Mouse (Mus musculus) forebrain, embryonic 15.5 days (tissue): Measurements from ENCODE around the gene Aif1. TPM values are rescaled to one million over a fixed set of nuclear protein-coding genes. Genes with fewer than 3 reads are reported as not detected.
A peak's percentile ranks its signal among the peaks of the same experiment; 100 is the strongest.

Experiments used
- ATAC-seq: fragments of 200-750 bp; cut with Nextera tagmentation; replicated peaks from 2 replicates; pipeline ENCODE4 v1.8.0; 2017; ENCODE audit warnings: mild to moderate bottlenecking, moderate TSS enrichment, moderate library complexity
- H3K27ac ChIP-seq: fragments of 300-500 bp; sonication (generic); replicated peaks from 2 replicates; pipeline ENCODE4 v1.5.1; 2015; ENCODE audit warnings: mild to moderate bottlenecking, inconsistent platforms
- H3K27me3 ChIP-seq: fragments of 300-500 bp; sonication (generic); 2 replicates; pipeline ENCODE4 v1.6.1; 2015; ENCODE audit warnings: inconsistent platforms
- H3K36me3 ChIP-seq: fragments of 300-500 bp; sonication (generic); 2 replicates; pipeline ENCODE4 v1.6.1; 2015; ENCODE audit warnings: mild to moderate bottlenecking, inconsistent platforms
- H3K4me1 ChIP-seq: fragments of 300-500 bp; sonication (generic); 2 replicates; pipeline ENCODE4 v1.6.1; 2015; ENCODE audit warnings: inconsistent platforms
- H3K4me2 ChIP-seq: fragments of 300-500 bp; sonication (generic); replicated peaks from 2 replicates; pipeline ENCODE4 v1.6.1; 2015; ENCODE audit warnings: mild to moderate bottlenecking, inconsistent platforms
- H3K4me3 ChIP-seq: fragments of 300-500 bp; sonication (generic); 2 replicates; pipeline ENCODE4 v1.5.1; 2015; ENCODE audit warnings: mild to moderate bottlenecking, inconsistent platforms
- H3K9ac ChIP-seq: fragments of 300-500 bp; sonication (generic); replicated peaks from 2 replicates; pipeline ENCODE4 v1.6.1; 2015; ENCODE audit warnings: mild to moderate bottlenecking, inconsistent platforms
- H3K9me3 ChIP-seq: fragments of 300-500 bp; sonication (generic); 2 replicates; pipeline ENCODE4 v1.6.1; 2016; ENCODE audit warnings: inconsistent platforms
- WGBS: fragments of 180-500 bp; shearing (Covaris S2); methylation state at CpG from one replicate; pipeline ENCODE4 v1.1.7; 2015; ENCODE audit warnings: mixed read lengths; 5-methylcytosine and 5-hydroxymethylcytosine counted together
- polyA plus RNA-seq: library from polyadenylated mRNA; unstranded; fragments of >200 nt; fragmentation: Nextera tagmentation; extraction: Ambion mirVana; gene quantifications from 2 replicates; pipeline ENCODE4 v1.2.1, GENCODE M21; 2015

Gene Aif1
- polyA plus RNA-seq, 1 experiment from 2014 or later, result 5.7 TPM

DNA sequence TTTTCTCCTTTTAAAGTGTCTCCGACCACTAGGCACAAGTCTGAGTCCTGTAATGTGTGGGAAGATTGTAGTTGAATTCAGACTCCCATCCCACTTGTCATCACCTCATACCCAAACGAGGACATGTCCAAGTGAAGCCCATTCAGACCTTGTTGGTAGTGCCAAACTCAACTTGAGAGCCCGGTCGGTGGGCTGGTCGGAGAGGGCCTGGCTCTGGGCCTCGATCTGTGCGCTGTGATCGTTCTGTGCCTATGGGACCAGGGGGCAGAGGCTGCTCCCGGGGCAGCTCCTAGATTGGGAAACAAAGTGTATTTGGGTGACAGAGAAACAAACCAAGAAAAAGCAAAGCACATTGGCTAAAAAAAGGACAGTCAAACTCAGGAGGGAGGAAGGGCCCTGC, 22.8 kb downstream of the Aif1 start:
- Histone ChIP-seq H3K4me3 (no peak overlapping the region), H3K9ac (no peak overlapping the region), H3K36me3 (peaks cover 97% of the 10 kb centered on the region), H3K4me1 (no peaks in the 10 kb centered on the region), H3K4me2 (no peak overlapping the region), H3K27me3 (no peaks in the 10 kb centered on the region), H3K9me3 (no peaks in the 10 kb centered on the region), H3K27ac (no peak overlapping the region)
- ATAC-seq, result no peak
- WGBS, result 91% methylated on average over 9 of the region's 9 CpGs

GRCm38 (mm10) chr17:35152121-35152520, 23.7 kb downstream of the Aif1 start:
- 92% methylated on average over 4 of the region's 4 CpGs for WGBS
- Histone ChIP-seq H3K4me2 (no peak overlapping the region), H3K4me3 (no peak overlapping the region)

GRCm38 (mm10) chr17:35147922-35148639, 27.8 kb downstream of the Aif1 start:
- ATAC-seq, result no peak
- Histone ChIP-seq H3K27me3 (no peaks in the 10 kb centered on the region), H3K4me3 (no peak overlapping the region), H3K9me3 (no peaks in the 10 kb centered on the region), H3K4me2 (no peak overlapping the region), H3K9ac (no peak overlapping the region), H3K4me1 (no peaks in the 10 kb centered on the region), H3K36me3 (peaks cover 96% of the 10 kb centered on the region), H3K27ac (peak overlapping the region; percentile 14; the same call in 1 of the 2 replicates)
- 60% methylated on average over 5 of the region's 5 CpGs for WGBS

More at GRCm38 (mm10) chr17:35152121-35152520, 23.7 kb downstream of the Aif1 start:
- Histone ChIP-seq H3K4me1 (no peaks in the 10 kb centered on the region), H3K36me3 (peaks cover 96% of the 10 kb centered on the region), H3K27ac (no peak overlapping the region), H3K9me3 (no peaks in the 10 kb centered on the region), H3K9ac (no peak overlapping the region), H3K27me3 (no peaks in the 10 kb centered on the region)
- no peak for ATAC-seq

DNA sequence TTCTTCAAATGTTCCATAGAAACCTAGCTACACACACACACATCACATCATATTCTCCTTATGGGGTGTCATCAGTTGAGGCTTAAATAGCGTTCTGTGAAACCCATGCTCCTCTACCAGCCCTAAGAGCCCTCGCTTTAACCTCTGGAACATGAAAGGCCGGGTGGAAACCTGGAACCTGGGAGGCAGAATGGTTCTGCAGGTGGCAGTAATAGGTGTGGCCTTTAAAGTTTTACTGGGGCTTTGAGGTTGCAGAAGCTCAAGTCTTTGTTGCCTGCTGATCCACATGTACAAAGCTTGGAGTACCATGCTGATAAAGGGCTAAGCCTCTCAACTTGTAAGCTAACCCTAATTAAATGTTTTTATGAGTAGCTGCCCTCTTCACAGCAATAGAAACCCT, 28.5 kb downstream of the Aif1 start:
- Histone ChIP-seq H3K9me3 (no peaks in the 10 kb centered on the region), H3K9ac (no peak overlapping the region), H3K4me3 (no peak overlapping the region), H3K36me3 (peaks cover 96% of the 10 kb centered on the region), H3K27ac (peak overlapping the region; percentile 0; the same call in 1 of the 2 replicates), H3K27me3 (no peaks in the 10 kb centered on the region), H3K4me1 (no peaks in the 10 kb centered on the region), H3K4me2 (no peak overlapping the region)
- 63% methylated on average over 3 of the region's 3 CpGs for WGBS
- ATAC-seq, result no peak

DNA sequence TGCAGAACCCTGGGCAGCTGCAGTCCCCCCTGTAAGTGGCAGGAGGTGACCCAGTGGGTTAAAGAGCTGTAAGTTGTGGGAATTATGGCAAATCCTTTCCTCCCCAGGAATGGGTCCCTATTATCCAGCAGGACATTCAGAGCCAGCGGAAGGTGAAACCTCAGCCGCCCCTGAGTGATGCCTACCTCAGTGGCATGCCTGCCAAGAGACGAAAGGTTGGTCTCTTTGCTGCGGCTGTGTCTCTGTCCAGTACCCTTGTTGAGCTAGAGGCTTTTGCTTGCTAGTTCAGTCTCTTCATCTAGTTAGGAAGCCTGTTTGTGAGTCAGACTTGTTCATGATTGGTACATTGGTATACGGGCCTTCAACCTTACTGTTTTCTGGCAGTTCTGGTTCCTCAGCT, 29.7 kb downstream of the Aif1 start:
- no peak overlapping the region for H3K4me3 ChIP-seq
- H3K27ac ChIP-seq, result no peak overlapping the region
- 85% methylated on average over 5 of the region's 5 CpGs for WGBS
- no peak for ATAC-seq
- H3K27me3 ChIP-seq, result no peaks in the 10 kb centered on the region
- no peak overlapping the region for H3K4me2 ChIP-seq
- no peak overlapping the region for H3K9ac ChIP-seq
- H3K36me3 ChIP-seq, result peaks cover 96% of the 10 kb centered on the region
- no peaks in the 10 kb centered on the region for H3K4me1 ChIP-seq
- H3K9me3 ChIP-seq, result no peaks in the 10 kb centered on the region

DNA sequence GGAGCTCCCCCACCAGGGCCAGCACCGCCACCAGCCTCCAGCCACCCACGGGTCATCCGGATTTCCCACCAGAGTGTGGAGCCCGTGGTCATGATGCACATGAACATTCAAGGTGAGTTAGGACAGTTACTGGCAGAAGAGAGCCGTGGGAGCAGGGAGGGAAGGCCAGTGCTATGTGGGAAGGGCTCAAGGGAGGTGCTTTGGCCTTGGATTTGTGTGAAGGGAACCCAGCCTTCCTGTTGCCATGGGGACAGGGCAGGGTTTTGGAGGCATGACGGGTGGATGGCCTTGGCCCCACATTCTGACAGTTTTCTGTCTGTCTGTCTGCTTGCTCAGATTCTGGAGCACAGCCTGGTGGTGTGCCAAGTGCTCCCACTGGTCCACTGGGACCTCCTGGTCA, 33.9 kb downstream of the Aif1 start:
- 90% methylated on average over 6 of the region's 6 CpGs for WGBS
- Histone ChIP-seq H3K36me3 (peaks cover 88% of the 10 kb centered on the region), H3K4me1 (peaks cover 17% of the 10 kb centered on the region), H3K9me3 (no peaks in the 10 kb centered on the region), H3K4me2 (no peak overlapping the region), H3K27me3 (no peaks in the 10 kb centered on the region), H3K4me3 (no peak overlapping the region), H3K9ac (no peak overlapping the region), H3K27ac (no peak overlapping the region)
- ATAC-seq, result no peak

- no peaks in the 10 kb centered on the region for H3K27me3 ChIP-seq
- no peak for ATAC-seq
Measured at GRCm38 (mm10) chr17:35140490-35140996, 35.3 kb downstream of the Aif1 start.

GRCm38 (mm10) chr17:35139269-35139668, 36.6 kb downstream of the Aif1 start:
- no peak overlapping the region for H3K9ac ChIP-seq
- H3K27me3 ChIP-seq, result no peaks in the 10 kb centered on the region
- no peak overlapping the region for H3K4me3 ChIP-seq
- no peak for ATAC-seq
- peaks cover 28% of the 10 kb centered on the region for H3K4me1 ChIP-seq
- peaks cover 61% of the 10 kb centered on the region for H3K36me3 ChIP-seq
- H3K27ac ChIP-seq, result no peak overlapping the region
- no peak overlapping the region for H3K4me2 ChIP-seq
- H3K9me3 ChIP-seq, result no peaks in the 10 kb centered on the region
- WGBS, result 92% methylated on average over 3 of the region's 3 CpGs

More at GRCm38 (mm10) chr17:35140490-35140996, 35.3 kb downstream of the Aif1 start:
- peaks cover 26% of the 10 kb centered on the region for H3K4me1 ChIP-seq
- 80% methylated on average over 16 of the region's 16 CpGs for WGBS
- H3K36me3 ChIP-seq, result peaks cover 74% of the 10 kb centered on the region
- no peak overlapping the region for H3K4me2 ChIP-seq
- H3K9ac ChIP-seq, result no peak overlapping the region
- no peaks in the 10 kb centered on the region for H3K9me3 ChIP-seq
- no peak overlapping the region for H3K27ac ChIP-seq
- H3K4me3 ChIP-seq, result no peak overlapping the region

GRCm38 (mm10) chr17:35135591-35136320, 40.1 kb downstream of the Aif1 start:
- Histone ChIP-seq H3K4me1 (peaks cover 32% of the 10 kb centered on the region), H3K27ac (peak overlapping the region; percentile 95), H3K4me3 (peak overlapping the region; percentile 72), H3K27me3 (no peaks in the 10 kb centered on the region), H3K9me3 (no peaks in the 10 kb centered on the region), H3K4me2 (peak overlapping the region; percentile 79), H3K36me3 (peaks cover 26% of the 10 kb centered on the region), H3K9ac (peak overlapping the region; percentile 64)
- WGBS, result under 1% methylated on average over 43 of the region's 43 CpGs
- peak; percentile 68 for ATAC-seq

- H3K4me2 ChIP-seq, result peak within 1 kb of the TSS; percentile 79
- H3K27ac ChIP-seq, result peak within 1 kb of the TSS; percentile 95
- H3K27me3 ChIP-seq, result no peaks in the 10 kb centered on the region
- ATAC-seq, result peak; percentile 94
- peak within 1 kb of the TSS; percentile 64 for H3K9ac ChIP-seq
- peaks cover 32% of the 10 kb centered on the region for H3K4me1 ChIP-seq
- under 1% methylated on average over 65 of the region's 66 CpGs for WGBS
- H3K9me3 ChIP-seq, result no peaks in the 10 kb centered on the region
- peak within 1 kb of the TSS; percentile 72 for H3K4me3 ChIP-seq
- peaks cover 18% of the 10 kb centered on the region for H3K36me3 ChIP-seq
Measured at GRCm38 (mm10) chr17:35134801-35135590, 40.9 kb downstream of the Aif1 start, which contains the start of gene Bag6. TSS of gene Bag6 (plus strand) at chr17:35135178.

- H3K9me3 ChIP-seq, result no peaks in the 10 kb centered on the region
- no peak for ATAC-seq
- peaks cover 30% of the 10 kb centered on the region for H3K4me1 ChIP-seq
- WGBS, result 96% methylated on average over 7 of the region's 7 CpGs
- H3K9ac ChIP-seq, result no peak overlapping the region
- H3K4me3 ChIP-seq, result no peak overlapping the region
- H3K27me3 ChIP-seq, result no peaks in the 10 kb centered on the region
- H3K36me3 ChIP-seq, result peaks cover 4% of the 10 kb centered on the region; the same call in 1 of the 2 replicates
- no peak overlapping the region for H3K27ac ChIP-seq
- H3K4me2 ChIP-seq, result no peak overlapping the region
Measured at GRCm38 (mm10) chr17:35133517-35133916, 42.4 kb downstream of the Aif1 start.
